Mouse (Mus musculus) thymus, adult 2 months (tissue): ENCODE measurements around the gene Uhmk1.

Experiments
- CTCF ChIP-seq: fragments of 200-500 bp; IDR thresholded peaks from 2 replicates; pipeline ENCODE4 v1.5.1; 2012; ENCODE audit warnings: mild to moderate bottlenecking, control low read depth, low read length, moderate library complexity, borderline replicate concordance; ENCODE audit not compliant: control insufficient read depth, poor library complexity, insufficient read depth; ENCODE audit errors: extremely low read depth
- POLR2A ChIP-seq: fragments of 200-500 bp; IDR thresholded peaks from 2 replicates; pipeline ENCODE4 v1.6.1; 2012; ENCODE audit warnings: mild to moderate bottlenecking, low read length, control low read depth, moderate library complexity; ENCODE audit not compliant: control insufficient read depth, poor library complexity, insufficient read depth; ENCODE audit errors: extremely low read depth

DNA sequence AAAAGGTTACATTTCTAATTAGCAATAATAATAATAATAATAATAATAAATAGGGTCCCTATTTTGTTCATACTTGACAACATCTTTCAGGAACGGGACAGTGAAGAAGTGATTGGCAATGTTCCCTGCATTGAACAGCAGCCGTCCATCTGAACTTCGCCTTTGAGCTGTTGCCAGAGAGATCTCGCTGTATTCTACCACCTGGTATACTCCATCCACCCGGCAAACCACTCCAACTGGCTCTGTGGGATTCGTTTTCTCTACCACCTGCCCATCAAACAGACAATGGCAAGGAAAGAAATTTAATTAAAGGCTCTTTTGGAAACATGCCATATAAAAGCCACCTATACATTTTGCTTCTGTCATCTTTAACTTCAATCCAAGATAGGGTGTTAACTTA, 64.3 kb downstream of the Uhmk1 start:
- no peak for TF ChIP-seq CTCF
- no peak for TF ChIP-seq POLR2A
